Mouse (Mus musculus): ENCODE data around the gene Dctn2. TPM values are rescaled to one million over a fixed set of nuclear protein-coding genes. Genes with fewer than 3 reads are reported as not detected.
A peak's percentile ranks its signal among the peaks of the same experiment; 100 is the strongest.

Gene Dctn2
- polyA plus RNA-seq, 1 experiment from 2014 or later: 308 TPM

DNA sequence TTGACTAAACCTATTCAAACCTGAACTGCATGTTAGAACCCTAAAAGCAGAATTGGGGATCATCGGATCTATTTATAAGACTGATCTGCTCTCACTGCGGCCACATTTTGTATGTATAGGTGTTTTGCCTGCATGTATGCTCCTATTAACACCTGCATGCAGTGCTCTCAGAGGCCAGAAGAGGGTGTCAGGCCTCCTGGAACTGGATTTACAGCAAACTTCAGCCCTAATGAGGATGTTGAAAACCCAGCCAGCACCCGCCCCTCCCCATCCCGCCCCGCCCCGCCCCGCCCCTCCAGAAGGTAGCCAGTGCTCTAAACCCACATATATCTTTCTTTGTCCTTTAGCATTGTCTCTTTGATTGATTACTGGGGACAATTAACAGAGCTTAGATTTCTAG, 58.3 kb downstream of the Dctn2 start:
- no peak overlapping the region for H3K9ac ChIP-seq
- H3K4me3 ChIP-seq: no peak overlapping the region
- peaks cover 17% of the 10 kb centered on the region for H3K4me1 ChIP-seq (replicated peaks)
- ATAC-seq (ENCODE audit: low FRiP score): no peak
- H3K9me3 ChIP-seq: no peaks in the 10 kb centered on the region
- no peak overlapping the region for H3K27ac ChIP-seq
- H3K27me3 ChIP-seq: peaks cover 88% of the 10 kb centered on the region
- H3K4me2 ChIP-seq: no peak overlapping the region
- WGBS: 14% methylated on average over 7 of the region's 7 CpGs
- H3K36me3 ChIP-seq: no peaks in the 10 kb centered on the region

DNA sequence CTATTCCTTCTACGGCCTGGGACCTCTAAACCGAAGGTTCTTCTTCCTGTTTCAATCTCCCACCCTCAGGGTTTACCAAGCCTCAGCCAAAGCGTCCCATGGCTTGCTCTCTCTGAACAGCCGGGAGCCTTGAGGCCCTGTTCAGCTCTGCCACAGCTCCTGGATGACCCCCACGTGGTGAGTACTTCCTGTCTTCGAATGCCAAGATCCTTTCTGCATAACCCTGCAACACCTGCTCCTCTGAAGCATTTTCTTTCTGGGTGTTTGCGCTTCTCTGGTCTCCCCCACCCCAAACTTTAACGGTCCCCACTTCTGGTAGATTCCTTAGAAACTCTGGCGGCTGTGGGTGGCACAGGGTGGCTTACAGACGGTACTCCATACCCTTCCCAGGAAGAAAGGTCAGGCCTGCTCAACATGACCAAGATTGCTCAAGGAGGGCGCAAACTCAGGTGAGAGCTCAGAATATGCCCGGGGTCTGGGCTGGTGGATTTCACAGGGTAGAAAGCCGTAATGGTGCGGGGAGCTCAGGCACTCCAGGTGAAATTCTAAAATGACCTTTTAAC, 59.4 kb downstream of the Dctn2 start:
- ATAC-seq (ENCODE audit: low FRiP score): no peak
- WGBS: 31% methylated on average over 14 of the region's 14 CpGs
- Histone ChIP-seq H3K9me3 (no peaks in the 10 kb centered on the region), H3K4me3 (no peak overlapping the region), H3K27me3 (peaks cover 98% of the 10 kb centered on the region), H3K27ac (no peak overlapping the region), H3K36me3 (no peaks in the 10 kb centered on the region), H3K4me1 (replicated peaks) (peaks cover 17% of the 10 kb centered on the region), H3K9ac (peak overlapping the region; percentile 63; the same call in 1 of the 2 replicates), H3K4me2 (peak overlapping the region; percentile 59)

DNA sequence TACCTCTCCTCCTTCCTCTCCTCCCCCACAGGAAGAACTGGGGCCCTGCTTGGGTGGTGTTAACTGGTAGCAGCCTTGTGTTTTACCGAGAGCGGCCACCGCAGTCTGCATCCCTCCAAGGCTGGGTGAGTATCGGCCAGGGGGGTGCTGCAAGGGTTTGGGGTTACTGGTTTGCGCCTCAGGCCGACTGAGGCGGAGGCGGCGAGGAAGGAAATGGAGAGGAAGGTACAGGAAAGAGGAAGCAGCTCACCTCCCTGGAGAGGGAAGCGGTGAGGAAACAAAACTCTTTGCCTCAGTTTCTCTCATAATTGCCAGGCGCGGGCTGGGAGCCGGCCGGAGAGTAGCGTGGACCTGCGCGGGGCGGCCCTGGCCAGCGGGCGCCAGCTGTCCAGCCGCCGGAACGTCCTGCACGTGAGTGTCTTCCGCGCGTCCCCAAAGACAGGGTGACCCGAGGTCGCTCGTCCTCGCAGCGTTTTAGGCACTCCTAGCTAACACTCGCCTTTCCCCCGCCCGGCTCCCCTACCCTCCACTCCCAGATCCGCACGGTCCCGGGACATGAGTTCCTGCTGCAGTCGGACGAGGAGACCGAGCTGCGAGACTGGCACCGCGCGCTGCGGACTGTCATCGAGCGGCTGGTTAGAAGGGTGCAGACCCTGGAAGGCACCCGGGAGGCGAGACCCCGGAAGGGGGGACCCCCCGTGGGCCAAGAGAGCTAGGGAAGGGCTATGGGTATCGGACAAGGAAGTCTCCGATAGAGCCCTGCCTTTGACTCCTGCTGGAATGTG, 60.0 kb downstream of the Dctn2 start:
- Histone ChIP-seq H3K27me3 (peaks cover 96% of the 10 kb centered on the region), H3K27ac (no peak overlapping the region), H3K4me3 (peak overlapping the region; percentile 36), H3K36me3 (no peaks in the 10 kb centered on the region), H3K4me2 (peak overlapping the region; percentile 59), H3K9me3 (no peaks in the 10 kb centered on the region), H3K9ac (peak overlapping the region; percentile 63), H3K4me1 (replicated peaks) (peaks cover 17% of the 10 kb centered on the region)
- no peak for ATAC-seq (ENCODE audit: low FRiP score)
- under 1% methylated on average over 54 of the region's 54 CpGs for WGBS

DNA sequence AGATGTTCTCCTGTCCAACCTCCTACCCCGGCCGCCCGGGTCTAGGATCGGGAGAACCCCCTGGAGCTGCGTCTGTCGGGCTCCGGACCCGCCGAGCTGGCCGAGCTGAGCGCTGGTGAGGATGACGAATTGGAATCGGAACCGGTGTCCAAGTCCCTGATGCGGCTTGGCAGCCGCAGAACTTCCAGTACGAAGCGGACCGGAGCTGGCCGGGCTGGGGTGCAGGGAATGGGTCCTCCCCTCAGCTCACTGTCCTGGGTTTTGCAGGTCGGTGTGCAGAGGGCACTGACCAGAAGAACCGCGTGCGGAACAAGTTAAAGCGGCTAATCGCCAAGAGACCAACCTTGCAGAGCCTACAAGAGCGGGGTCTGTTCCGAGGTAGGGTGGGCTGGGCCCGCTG, 60.7 kb downstream of the Dctn2 start:
- WGBS: 3% methylated on average over 29 of the region's 29 CpGs
- Histone ChIP-seq H3K4me3 (peak overlapping the region; percentile 36), H3K9ac (peak overlapping the region; percentile 63)

GRCm38 (mm10) chr10:127327461-127328145, 61.4 kb downstream of the Dctn2 start:
- ATAC-seq (ENCODE audit: low FRiP score): no peak
- no peaks in the 10 kb centered on the region for H3K36me3 ChIP-seq
- H3K4me1 ChIP-seq (replicated peaks): peaks cover 17% of the 10 kb centered on the region
- peaks cover 87% of the 10 kb centered on the region for H3K27me3 ChIP-seq
- no peak overlapping the region for H3K9ac ChIP-seq
- no peak overlapping the region for H3K27ac ChIP-seq
- no peak overlapping the region for H3K4me3 ChIP-seq
- H3K9me3 ChIP-seq: no peaks in the 10 kb centered on the region
- no peak overlapping the region for H3K4me2 ChIP-seq
- 47% methylated on average over 18 of the region's 18 CpGs for WGBS

More for the DNA sequence above, 60.7 kb downstream of the Dctn2 start:
- no peaks in the 10 kb centered on the region for H3K36me3 ChIP-seq
- H3K27ac ChIP-seq: no peak overlapping the region
- no peak for ATAC-seq (ENCODE audit: low FRiP score)
- no peaks in the 10 kb centered on the region for H3K9me3 ChIP-seq
- peaks cover 94% of the 10 kb centered on the region for H3K27me3 ChIP-seq
- peaks cover 17% of the 10 kb centered on the region for H3K4me1 ChIP-seq (replicated peaks)
- H3K4me2 ChIP-seq: peak overlapping the region; percentile 59

- Histone ChIP-seq H3K27me3 (peaks cover 63% of the 10 kb centered on the region), H3K4me3 (no peak overlapping the region)
Measured at GRCm38 (mm10) chr10:127330212-127330611, 64.0 kb downstream of the Dctn2 start.

More at GRCm38 (mm10) chr10:127330212-127330611, 64.0 kb downstream of the Dctn2 start:
- ATAC-seq (ENCODE audit: low FRiP score): no peak
- Histone ChIP-seq H3K4me2 (no peak overlapping the region), H3K27ac (no peak overlapping the region), H3K36me3 (no peaks in the 10 kb centered on the region), H3K4me1 (replicated peaks) (peaks cover 17% of the 10 kb centered on the region), H3K9ac (no peak overlapping the region), H3K9me3 (no peaks in the 10 kb centered on the region)
- WGBS: 81% methylated on average over 7 of the region's 7 CpGs

Other genes with a start within 250 kb of the Dctn2 start
- gene Tsfm, start 235.5 kb upstream of the Dctn2 start, polyA plus RNA-seq (2015; fragmentation: Nextera tagmentation; extraction: Ambion mirVana): 63.4 and 65.5 TPM in 2 replicates
- 21.6 and 22.8 TPM in 2 replicates for gene Mettl1, start 225.0 kb upstream of the Dctn2 start, polyA plus RNA-seq (2015; fragmentation: Nextera tagmentation; extraction: Ambion mirVana)
- 0.12 and 0.28 TPM in 2 replicates for gene Eef1akmt3, start 224.9 kb upstream of the Dctn2 start, polyA plus RNA-seq (2015; fragmentation: Nextera tagmentation; extraction: Ambion mirVana)
- 0.23 and 0.27 TPM in 2 replicates for gene Cyp27b1, start 218.1 kb upstream of the Dctn2 start, polyA plus RNA-seq (2015; fragmentation: Nextera tagmentation; extraction: Ambion mirVana)
- 5.8 and 5.9 TPM in 2 replicates for gene March9, start 206.2 kb upstream of the Dctn2 start, polyA plus RNA-seq (2015; fragmentation: Nextera tagmentation; extraction: Ambion mirVana)
- gene Cdk4, start 202.8 kb upstream of the Dctn2 start, polyA plus RNA-seq (2015; fragmentation: Nextera tagmentation; extraction: Ambion mirVana): 1,183 and 1,237 TPM in 2 replicates
- 122 and 129 TPM in 2 replicates for gene Tspan31, start 196.1 kb upstream of the Dctn2 start, polyA plus RNA-seq (2015; fragmentation: Nextera tagmentation; extraction: Ambion mirVana)
- 3.0 and 3.1 TPM in 2 replicates for gene Agap2, start 191.1 kb upstream of the Dctn2 start, polyA plus RNA-seq (2015; fragmentation: Nextera tagmentation; extraction: Ambion mirVana)
- gene Os9, start 145.2 kb upstream of the Dctn2 start, polyA plus RNA-seq (2015; fragmentation: Nextera tagmentation; extraction: Ambion mirVana): 144 and 146 TPM in 2 replicates
- gene B4galnt1, start 101.1 kb upstream of the Dctn2 start, polyA plus RNA-seq (2015; fragmentation: Nextera tagmentation; extraction: Ambion mirVana): 40.6 and 42.3 TPM in 2 replicates
- gene Slc26a10, start 85.7 kb upstream of the Dctn2 start, polyA plus RNA-seq (2015; fragmentation: Nextera tagmentation; extraction: Ambion mirVana): 1.0 and 1.1 TPM in 2 replicates
- 28.4 and 30.7 TPM in 2 replicates for gene Arhgef25, start 76.3 kb upstream of the Dctn2 start, polyA plus RNA-seq (2015; fragmentation: Nextera tagmentation; extraction: Ambion mirVana)
- gene Dtx3, start 70.6 kb upstream of the Dctn2 start, polyA plus RNA-seq (2015; fragmentation: Nextera tagmentation; extraction: Ambion mirVana): 211 and 221 TPM in 2 replicates
- gene Pip4k2c, start 54.8 kb upstream of the Dctn2 start, polyA plus RNA-seq (2015; fragmentation: Nextera tagmentation; extraction: Ambion mirVana): 20.0 and 22.1 TPM in 2 replicates
- gene Kif5a, start 3.0 kb upstream of the Dctn2 start, polyA plus RNA-seq (2015; fragmentation: Nextera tagmentation; extraction: Ambion mirVana): 86.3 and 88.5 TPM in 2 replicates
- 12.1 and 16.5 TPM in 2 replicates for gene Mbd6, start 22.6 kb downstream of the Dctn2 start, polyA plus RNA-seq (2015; fragmentation: Nextera tagmentation; extraction: Ambion mirVana)
- gene Mars, start 45.4 kb downstream of the Dctn2 start, polyA plus RNA-seq (2015; fragmentation: Nextera tagmentation; extraction: Ambion mirVana): 116 and 119 TPM in 2 replicates
- gene Arhgap9, start 55.6 kb downstream of the Dctn2 start, polyA plus RNA-seq (2015; fragmentation: Nextera tagmentation; extraction: Ambion mirVana): 1.0 and 1.1 TPM in 2 replicates
- 1.6 and 1.8 TPM in 2 replicates for gene Gli1, start 75.6 kb downstream of the Dctn2 start, polyA plus RNA-seq (2015; fragmentation: Nextera tagmentation; extraction: Ambion mirVana)
- gene Inhbe, start 88.0 kb downstream of the Dctn2 start, polyA plus RNA-seq (2015; fragmentation: Nextera tagmentation; extraction: Ambion mirVana): not detected in 2 replicates
- 0.09 TPM in 1 of 2 replicates, not detected in the other for gene Inhbc, start 104.1 kb downstream of the Dctn2 start, polyA plus RNA-seq (2015; fragmentation: Nextera tagmentation; extraction: Ambion mirVana)
- gene R3hdm2, start 114.0 kb downstream of the Dctn2 start, polyA plus RNA-seq (2015; fragmentation: Nextera tagmentation; extraction: Ambion mirVana): 36.4 and 39.9 TPM in 2 replicates
- 2.5 TPM in 2 replicates for gene Stac3, start 235.3 kb downstream of the Dctn2 start, polyA plus RNA-seq (2015; fragmentation: Nextera tagmentation; extraction: Ambion mirVana)
- 13.4 and 15.5 TPM in 2 replicates for gene Ndufa4l2, start 248.6 kb downstream of the Dctn2 start, polyA plus RNA-seq (2015; fragmentation: Nextera tagmentation; extraction: Ambion mirVana)

Measured in hindbrain, embryonic 13.5 days (tissue).